Mouse (Mus musculus) liver, embryonic 18 days (tissue): ENCODE measurements around the gene Gm17124. TPM values are rescaled to one million over a fixed set of nuclear protein-coding genes. Genes with fewer than 3 reads are reported as not detected.

Experiments used
- polyA plus RNA-seq: library from polyadenylated mRNA; depleted of rRNA; stranded (reverse); fragments of >200 nt; gene quantifications from 2 replicates; pipeline ENCODE4 v1.2.3, GENCODE M21; 2012; rRNA removed

Gene Gm17124
- not detected in 2 replicates for polyA plus RNA-seq

GRCm38 (mm10) chr14:42599782-42600181 is at the start of gene Gm17124:
Gene Gm17124, minus strand, starts transcription at chr14:42599882.

GRCm38 (mm10) chr14:42641817-42642216 is 42.1 kb upstream of the Gm17124 start, which contains the start of gene Gm3633:
Gene Gm3633, minus strand, starts transcription at chr14:42641917.

Other genes with a start within 250 kb of the Gm17124 start
- gene Gm8005, start 160.2 kb downstream of the Gm17124 start, polyA plus RNA-seq: not detected in 2 replicates
- gene Gm8011, start 136.0 kb downstream of the Gm17124 start, polyA plus RNA-seq: not detected in 2 replicates
- gene Gm8020, start 97.5 kb downstream of the Gm17124 start, polyA plus RNA-seq: not detected in 2 replicates
- not detected in 2 replicates for gene Gm8024, start 75.6 kb downstream of the Gm17124 start, polyA plus RNA-seq
- not detected in 2 replicates for gene Gm3633, start 42.0 kb upstream of the Gm17124 start, polyA plus RNA-seq
- not detected in 2 replicates for gene Gm10378, start 56.1 kb upstream of the Gm17124 start, polyA plus RNA-seq
- gene Gm3015, start 168.9 kb upstream of the Gm17124 start, polyA plus RNA-seq: not detected in 2 replicates
- gene Gm10377, start 198.1 kb upstream of the Gm17124 start, polyA plus RNA-seq: not detected in 2 replicates